Mouse (Mus musculus): Measurements from ENCODE around the gene Cdh20.

The Cdh20 gene

GRCm38 (mm10) chr1:105041668-105042067, 273.3 kb downstream of the Cdh20 start:
- DNase-seq (ENCODE audit: low read depth, low spot score), result no peak

Measured in ES-CJ7 (cell line).